Comparison of ENCODE assay signal across 26 mouse cellular contexts in the genomic region with DNA sequence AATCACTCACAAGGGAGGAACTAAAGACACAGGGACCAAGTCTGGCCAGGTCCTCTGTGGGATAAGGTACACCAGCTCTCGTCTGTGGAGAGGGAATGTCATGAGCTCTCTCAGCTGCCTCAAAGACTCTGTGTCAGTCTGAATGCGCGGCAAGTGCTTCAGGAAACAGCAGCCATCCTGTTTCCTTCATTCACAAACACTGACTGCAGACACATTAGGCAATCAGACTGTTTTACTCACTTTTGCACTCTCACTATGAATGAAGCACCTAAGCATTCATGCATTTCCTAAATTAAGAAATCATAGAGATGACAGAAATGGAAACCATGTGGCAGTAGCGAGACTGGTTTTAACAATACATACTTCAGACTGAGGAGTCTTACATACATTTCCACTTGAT. TPM values are rescaled to one million over a fixed set of nuclear protein-coding genes. Genes with fewer than 3 reads are reported as not detected.
DNase-seq lines count a peak whose midpoint lies in the region; TF ChIP-seq lines count a peak whose summit lies in the region.
"Had no signal": no experiment of that assay in that cellular context is flagged by ENCODE, and none has a peak within 500 bp of the region (broad histone marks: within the 10 kb centered on the region; RNA-seq: fewer than 3 reads in every experiment).

No protein-coding gene starts in this region.

- WGBS in macrophage (ENCODE audit: missing documents) = 7% methylated on average over 4 of the region's 4 CpGs

- TF ChIP-seq CTCF in layer of hippocampus, adult 2 months (conservative IDR thresholded peaks at IDR 0.05) = no peak
- TF ChIP-seq CTCF in bone marrow macrophage, adult 2 months (IDR thresholded peaks at IDR 0.05; ENCODE audit: low read depth, low read length) = no peak

- peaks cover 44% of the 10 kb centered on the region for H3K79me2 ChIP-seq in macrophage (ENCODE audit: inconsistent target)

- H3K4me1 ChIP-seq in bone marrow macrophage, adult 2 months (ENCODE audit: control insufficient read depth, insufficient read depth, low read length) = peaks cover 48% of the 10 kb centered on the region
- H3K4me1 ChIP-seq: embryonic facial prominence, embryonic 13.5 days; hindbrain, embryonic 13.5 days; limb, embryonic 13.5 days; neural tube, embryonic 12.5 days had no signal

- peak overlapping the region; percentile 52; the same call in 1 of the 2 replicates for H3K27ac ChIP-seq in layer of hippocampus, adult 2 months
- H3K27ac ChIP-seq in bone marrow macrophage, adult 2 months (ENCODE audit: insufficient read depth, low read depth, low read length) = peak overlapping the region; percentile 29; the same call in 1 of the 2 replicates
- H3K27ac ChIP-seq in macrophage = peak overlapping the region; percentile 85
- H3K27ac ChIP-seq: embryonic facial prominence, embryonic 13.5 days; forebrain, embryonic 12.5 days; hindbrain, embryonic 13.5 days; limb, embryonic 13.5 days; neural tube, embryonic 12.5 days had no signal

- H3K36me3 ChIP-seq in macrophage (ENCODE audit: inconsistent target) = peaks cover 38% of the 10 kb centered on the region

- no peak overlapping the region for H3K4me3 ChIP-seq in layer of hippocampus, adult 2 months
- H3K4me3 ChIP-seq in bone marrow macrophage, adult 2 months (ENCODE audit: insufficient read depth, low read length) = no peak overlapping the region
- H3K4me3 ChIP-seq in macrophage (ENCODE audit: inconsistent target) = no peak overlapping the region
- H3K4me3 ChIP-seq: embryonic facial prominence, embryonic 13.5 days; erythroblast, embryonic 14.5 days; forebrain, embryonic 12.5 days; heart, embryonic 12.5 days; hindbrain, embryonic 13.5 days; limb, embryonic 13.5 days; neural tube, embryonic 12.5 days; stomach, embryonic 15.5 days had no signal

- TF ChIP-seq POLR2A in bone marrow macrophage, adult 2 months (IDR thresholded peaks at IDR 0.05; ENCODE audit: borderline replicate concordance, low read depth, low read length) = no peak

- DNase-seq in layer of hippocampus, adult 2 months (ENCODE audit: low spot score in 2 of 2) = no peak
- DNase-seq in layer of hippocampus, adult 8-10 months (ENCODE audit: low spot score in 2 of 2) = no peak
- peak; percentile 80 for DNase-seq in 416B (ENCODE audit: low read depth)
- DNase-seq in heart, adult 8-10 months (ENCODE audit: low spot score) = no peak
- DNase-seq in thymus, postnatal 0 days (ENCODE audit: low spot score) = no peak
- DNase-seq: adrenal gland, postnatal 10 days; B cell, adult 2 months; cerebellum, postnatal 25 days; embryo, embryonic 11 days; heart, postnatal 14 days; kidney, adult 9 months; lung, adult 2 months; lung, postnatal 14 days; midbrain, embryonic 14.5 days; right cerebral cortex, postnatal 4 days; thymus, adult 2 months had no signal

RNA-seq across cellular contexts. Expression of a gene that starts 25.3 kb away (rescaled TPM):
- total RNA-seq in layer of hippocampus, adult 2 months (2021) = 100 to 1,000 TPM; 101 to 105 TPM
- total RNA-seq in layer of hippocampus, adult 8-10 months (2022) = 10 to 100 TPM; 74.3 to 92.7 (median 82.9) TPM
- polyA plus RNA-seq in bone marrow macrophage, adult 2 months (2012; ENCODE audit: insufficient read depth, insufficient read length, missing spikeins) = 57.5 and 57.8 TPM in 2 replicates
- 100 to 1,000 TPM in 19 of 26 experiments, 10 to 100 TPM in 7; 43.9 to 352 (median 164) TPM for total RNA-seq in macrophage (2018; cell fraction: chromatin; rRNA removed)
- 10 to 100 TPM; 14.6 to 67.9 (median 47.5) TPM for total RNA-seq in macrophage (2018; cell fraction: cytosol; rRNA removed)
- total RNA-seq in macrophage (2018; cell fraction: nucleus; rRNA removed) = 100 to 1,000 TPM in 14 of 26 experiments, 10 to 100 TPM in 12; 28.4 to 157 (median 105) TPM
- 22.5 to 38.4 TPM (median 36.0 TPM) in 3 replicates for polyA plus RNA-seq in macrophage (2018)
- total RNA-seq in heart, adult 8-10 months (2022) = 10 to 100 TPM; 12.8 to 16.3 (median 13.8) TPM
- polyA plus RNA-seq in thymus, postnatal 0 days (2015; fragmentation: Nextera tagmentation; extraction: Ambion mirVana) = 22.4 and 22.6 TPM in 2 replicates

Comparison
In these comparisons a context has a peak if more than half of its experiments do, and no peak if none do; other contexts are left out.
1. H3K27ac ChIP-seq: peak in every context shown above with its lines; median percentile 85 in macrophage; 52 in layer of hippocampus, adult 2 months; 29 in bone marrow macrophage, adult 2 months.
2. RNA of a gene that starts 25.3 kb away (total RNA-seq): 101 to 105 TPM in layer of hippocampus, adult 2 months and 74.3 to 92.7 TPM in layer of hippocampus, adult 8-10 months; 12.8 to 16.3 TPM in heart, adult 8-10 months; every median in the first group is over 4 times any median in the second.